Mouse (Mus musculus) small intestine, adult 2 months (tissue): ENCODE data around the gene Tprg.

Source experiments
- CTCF ChIP-seq: fragments of 200-500 bp; IDR thresholded peaks from 2 replicates; pipeline ENCODE4 v1.5.1; 2012; ENCODE audit warnings: low read depth, mild to moderate bottlenecking, control low read depth, inconsistent platforms, low read length, moderate library complexity, mixed read lengths; ENCODE audit not compliant: insufficient replicate concordance, insufficient read length; ENCODE audit errors: extremely low read depth
- POLR2A ChIP-seq: fragments of 200-500 bp; IDR thresholded peaks from 2 replicates; pipeline ENCODE4 v1.6.1; 2012; ENCODE audit warnings: low read depth, mild to moderate bottlenecking, control low read depth, inconsistent platforms, low read length, moderate library complexity

DNA sequence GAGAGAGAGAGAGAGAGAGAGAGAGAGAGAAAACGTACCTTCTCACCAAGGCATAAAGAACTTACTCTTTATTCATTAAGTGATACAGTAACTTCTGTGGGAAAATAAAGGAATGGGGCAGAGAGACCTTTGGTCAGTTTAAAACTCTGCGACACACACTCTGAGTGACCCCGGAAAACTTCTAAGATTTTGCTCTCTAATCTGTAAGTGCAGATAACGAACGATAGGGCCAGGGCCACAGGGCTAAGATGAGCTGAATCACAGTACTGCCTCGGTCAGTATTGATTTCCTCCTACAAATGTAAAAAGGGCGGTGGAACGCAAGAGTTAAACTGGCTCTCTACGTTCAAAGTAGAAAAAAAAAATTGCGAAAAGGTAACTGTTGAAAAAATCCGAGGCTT, 8.9 kb downstream of the Tprg start:
- TF ChIP-seq CTCF: no peak
- no peak for TF ChIP-seq POLR2A
